Mouse (Mus musculus) urinary bladder, adult 18-20 months (tissue): ENCODE measurements at regions not wholly inside any gene's neighbourhood (a gene's known extent, or its start where the extent isn't known, plus 50 kb on each side); places are given as distances from the start of the nearest gene placed in this dataset.

ENCODE experiments used
- DNase-seq, 2 experiments: peaks; one replicate each; pipeline ENCODE4 v3.0.0; 2022; ENCODE audit warnings: low spot score in 2 of 2, mixed read lengths in 2 of 2

DNA sequence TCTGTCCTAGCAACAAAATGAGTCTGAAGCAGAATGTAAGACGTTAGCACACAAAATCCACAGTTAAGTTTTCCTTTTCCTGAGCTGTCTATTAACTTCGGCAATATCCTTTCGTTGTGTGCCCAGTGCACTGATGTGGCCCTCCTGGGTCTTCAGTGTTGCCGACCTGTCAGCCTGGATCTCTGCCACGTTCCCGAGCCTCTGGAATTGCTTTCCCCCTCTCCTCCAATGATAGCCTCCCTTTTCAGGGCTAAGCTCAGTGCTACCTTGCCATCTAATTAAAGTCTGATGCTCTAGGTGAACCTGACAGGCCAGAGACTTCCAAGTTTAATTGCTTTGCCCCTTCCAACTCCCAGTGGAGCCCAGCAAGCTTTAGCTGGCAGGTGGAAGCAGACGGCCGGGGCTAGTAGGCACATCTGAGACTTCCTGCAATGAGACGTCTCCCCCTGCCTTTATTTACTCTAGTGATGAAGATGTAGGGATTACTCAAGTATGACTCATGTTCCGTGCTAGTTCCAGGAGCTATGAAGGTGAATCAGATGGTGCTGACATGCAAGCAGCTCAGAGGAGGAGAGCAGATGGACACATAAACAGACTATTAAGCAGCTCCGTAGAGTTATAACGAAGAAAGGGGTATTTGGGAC is 894.3 kb upstream of the Car8 start:
- no peak for DNase-seq

DNA sequence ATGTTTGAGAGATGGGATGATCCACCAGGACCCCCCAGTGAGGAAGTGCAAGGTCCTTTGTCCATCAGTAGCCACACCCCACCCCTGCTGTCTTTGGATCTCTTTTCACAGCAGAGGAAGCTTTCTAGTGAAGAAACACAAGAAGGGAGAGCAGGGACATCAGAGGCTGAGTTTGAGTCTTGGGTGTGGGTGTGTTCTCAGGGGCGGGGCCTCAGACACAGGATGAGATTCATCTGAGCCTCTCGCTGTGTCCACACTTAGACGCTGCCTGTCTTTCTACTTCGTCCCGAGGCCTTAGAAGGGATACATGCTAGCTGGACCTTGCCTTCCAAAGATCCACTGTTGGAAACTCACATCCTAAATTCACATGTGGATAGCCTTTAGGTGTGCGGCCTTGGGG is 893.5 kb upstream of the Car8 start:
- DNase-seq, result no peak

DNA sequence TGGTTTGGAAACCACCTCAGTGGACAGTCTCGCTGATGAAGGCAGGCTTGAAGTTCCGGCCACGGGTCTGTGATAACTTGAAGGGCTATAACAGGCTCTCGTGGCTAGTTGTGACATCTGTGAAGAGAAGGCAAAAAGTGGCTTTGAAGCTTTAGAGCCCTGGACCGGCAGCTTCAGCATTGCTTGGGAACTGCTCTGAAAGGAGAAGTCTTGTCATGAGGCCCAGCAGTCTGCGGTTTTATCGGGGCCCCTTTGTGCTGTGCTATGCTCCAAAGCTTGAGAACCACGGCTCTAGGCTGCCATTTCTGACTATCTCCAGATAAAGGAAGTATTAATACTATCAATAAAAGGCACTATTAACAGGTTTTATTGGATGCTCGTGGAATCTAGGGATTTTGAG is 892.8 kb upstream of the Car8 start:
- DNase-seq, result no peak

DNA sequence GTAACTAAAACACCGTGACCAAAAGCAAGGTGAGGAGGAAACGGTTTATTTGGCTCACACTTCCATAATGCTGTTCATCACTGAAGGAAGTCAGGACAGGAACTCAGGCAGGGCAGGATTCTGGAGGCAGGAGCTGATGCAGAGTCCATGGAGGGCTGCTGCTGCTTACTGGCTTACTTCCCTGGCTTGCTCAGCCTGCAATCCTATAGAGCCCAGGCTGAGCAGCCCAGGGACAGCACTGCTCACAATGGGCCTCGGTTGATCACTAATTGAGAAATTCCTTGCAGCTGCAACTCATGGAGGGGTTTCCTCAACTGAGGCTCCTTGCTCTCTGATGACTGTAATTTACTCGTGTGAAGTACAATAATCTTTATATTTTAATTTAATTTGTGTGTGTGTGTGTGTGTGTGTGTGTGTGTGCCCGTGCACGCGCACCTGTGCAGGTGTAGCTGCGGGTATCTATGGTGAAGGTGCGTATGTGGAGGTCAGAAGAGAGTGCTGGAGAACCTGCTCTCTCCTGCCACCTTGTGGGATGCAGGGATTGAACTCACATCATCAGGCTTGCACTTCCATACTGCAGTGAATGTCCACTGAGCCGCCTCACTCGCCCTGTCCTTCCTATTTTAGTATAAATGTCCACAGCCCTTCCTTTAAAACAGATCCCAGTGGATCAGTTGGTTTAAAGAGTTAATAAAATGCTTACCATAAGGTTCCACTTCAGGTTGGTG is 886.6 kb upstream of the Car8 start:
- peak in 1 of 2 experiments; percentile 12 for DNase-seq

DNA sequence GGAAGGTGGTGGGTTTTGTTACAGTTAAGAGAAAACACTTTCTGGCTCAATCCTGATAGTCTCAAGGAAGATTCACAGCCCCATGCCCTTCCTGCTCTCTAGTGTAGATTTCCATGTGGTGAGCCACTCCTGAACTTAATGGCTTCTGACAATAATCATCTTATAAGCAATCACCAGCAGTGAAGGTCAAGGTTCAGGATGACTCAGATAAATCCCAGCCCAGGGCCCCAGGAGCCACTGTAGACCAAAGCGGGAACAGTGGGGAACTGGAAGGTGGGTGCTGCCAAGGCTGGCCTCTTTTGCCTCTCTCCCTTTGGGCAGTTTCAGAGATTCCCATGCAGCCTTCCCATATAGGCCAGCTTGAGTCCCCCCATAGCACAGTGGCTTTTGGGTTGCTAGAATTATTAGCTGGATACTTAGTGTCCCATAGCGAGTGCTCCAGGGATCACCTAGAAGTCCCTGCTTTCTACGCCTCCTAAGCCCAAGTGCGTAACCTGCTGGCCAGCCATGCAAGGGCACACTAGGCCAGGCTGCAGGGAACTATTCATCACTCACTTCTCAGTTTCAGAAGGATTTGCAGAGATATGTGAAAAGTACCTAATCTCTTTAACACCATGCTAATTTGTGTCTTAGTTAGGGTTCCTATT is 885.9 kb upstream of the Car8 start:
- no peak for DNase-seq

DNA sequence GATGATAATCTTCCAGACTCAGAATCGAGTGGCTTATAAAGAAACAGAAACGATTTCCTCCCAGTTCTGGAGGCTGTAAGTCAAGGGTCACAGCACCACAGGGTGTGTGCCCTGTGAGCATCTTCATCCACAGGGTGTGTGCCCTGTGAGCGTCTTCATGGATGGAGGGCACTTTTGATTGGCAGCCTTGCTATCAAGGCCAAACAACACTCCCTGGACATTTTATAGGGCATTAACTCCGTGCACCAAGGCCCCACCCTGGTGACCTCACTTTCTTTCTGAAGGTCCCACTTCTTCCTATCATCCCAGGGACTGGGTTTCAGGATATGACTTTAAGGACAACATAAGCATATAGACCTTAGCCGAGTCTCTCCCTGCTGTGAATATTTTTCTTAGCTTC is 885.3 kb upstream of the Car8 start:
- no peak for DNase-seq

DNA sequence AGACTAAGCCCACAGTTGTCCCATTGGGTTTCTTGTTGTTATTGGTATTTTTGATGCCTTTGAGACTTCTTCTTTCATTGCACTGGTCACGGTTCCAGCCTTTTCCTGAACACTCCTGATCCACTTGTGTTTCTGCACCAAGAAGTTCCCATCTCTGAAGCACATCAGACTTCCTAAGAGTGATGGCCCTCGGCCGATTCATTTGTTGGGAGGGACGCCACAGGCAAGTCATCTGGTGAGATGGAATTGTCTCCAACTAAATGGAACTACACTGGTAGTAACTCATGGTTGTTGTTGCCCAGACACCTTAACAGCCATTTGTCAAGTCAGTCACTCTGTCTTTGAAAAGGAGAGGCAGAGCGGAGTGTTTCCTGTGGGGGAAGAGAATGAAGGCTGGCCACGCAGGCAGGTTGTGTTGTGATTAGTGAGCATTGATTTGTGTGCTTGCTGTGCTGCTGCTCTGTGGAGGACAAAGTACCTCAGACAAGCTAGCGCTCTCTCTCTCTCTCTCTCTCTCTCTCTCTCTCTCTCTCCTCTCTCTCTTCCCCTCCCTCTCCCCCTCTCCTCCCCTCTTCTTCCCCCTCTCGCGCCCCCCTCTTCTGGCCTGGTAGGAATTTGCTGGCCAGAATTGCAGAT is 884.7 kb upstream of the Car8 start:
- no peak for DNase-seq

DNA sequence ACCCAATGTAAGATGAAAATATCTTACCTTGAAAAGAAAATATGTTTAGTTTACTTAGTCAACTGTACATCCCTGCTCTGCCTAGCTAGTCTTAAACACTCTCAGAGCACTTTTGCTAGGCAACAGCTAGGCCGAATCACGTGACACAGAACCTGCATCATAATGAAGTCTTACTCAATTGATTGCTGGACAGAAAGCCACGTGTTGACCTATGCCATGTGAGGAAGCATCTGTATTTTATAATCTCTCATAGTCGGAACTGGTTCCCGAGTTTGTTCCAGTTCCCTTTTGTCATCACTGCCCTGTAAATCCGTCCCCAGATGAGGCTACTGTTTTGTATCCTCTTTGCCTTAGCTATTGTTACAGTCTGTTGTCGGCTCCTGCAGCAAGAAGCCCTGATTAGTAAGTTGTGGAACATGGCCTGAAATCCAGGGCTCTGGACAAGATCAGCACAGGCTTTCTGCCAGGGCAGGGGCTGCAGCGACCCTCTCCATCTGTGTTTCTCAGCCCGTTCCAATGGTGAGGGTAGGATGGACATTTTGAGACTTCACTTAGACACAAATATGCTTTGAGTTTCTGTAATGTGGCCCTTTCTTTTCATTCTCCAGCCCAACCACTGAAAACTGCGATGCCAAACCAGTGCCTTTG is 883.9 kb upstream of the Car8 start:
- no peak for DNase-seq

DNA sequence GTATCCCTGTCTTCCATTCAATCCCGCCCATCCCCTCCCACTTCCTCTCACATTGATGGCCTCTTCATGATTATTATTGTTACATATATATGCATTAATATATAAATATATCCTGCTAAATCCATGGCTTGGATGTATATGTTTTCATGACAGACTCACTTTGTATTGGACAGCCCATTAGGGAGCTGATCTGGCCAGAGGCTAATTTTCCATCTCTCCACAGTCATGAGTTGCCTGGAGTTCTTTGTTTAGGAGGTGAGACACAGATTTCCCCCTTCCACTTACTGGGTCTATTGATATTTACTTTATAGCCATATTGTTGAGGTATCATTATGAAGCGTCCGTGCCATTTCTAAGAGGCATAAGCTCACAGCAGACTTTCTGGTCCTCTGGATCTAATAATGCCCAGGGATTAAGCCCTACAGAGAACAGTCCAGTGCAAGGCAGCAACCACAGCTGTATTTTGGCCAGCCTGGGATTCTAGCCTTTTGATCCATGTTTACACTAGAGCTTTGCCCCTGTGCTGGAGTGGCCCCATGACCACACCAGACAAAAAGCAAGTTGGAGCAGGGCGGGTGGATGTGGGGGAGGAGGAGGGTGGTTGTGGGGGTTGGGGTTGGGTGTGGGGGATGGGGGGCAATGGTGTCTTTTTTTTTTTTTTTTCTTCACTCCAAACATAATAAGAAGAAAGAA is 878.3 kb upstream of the Car8 start:
- DNase-seq, result no peak

DNA sequence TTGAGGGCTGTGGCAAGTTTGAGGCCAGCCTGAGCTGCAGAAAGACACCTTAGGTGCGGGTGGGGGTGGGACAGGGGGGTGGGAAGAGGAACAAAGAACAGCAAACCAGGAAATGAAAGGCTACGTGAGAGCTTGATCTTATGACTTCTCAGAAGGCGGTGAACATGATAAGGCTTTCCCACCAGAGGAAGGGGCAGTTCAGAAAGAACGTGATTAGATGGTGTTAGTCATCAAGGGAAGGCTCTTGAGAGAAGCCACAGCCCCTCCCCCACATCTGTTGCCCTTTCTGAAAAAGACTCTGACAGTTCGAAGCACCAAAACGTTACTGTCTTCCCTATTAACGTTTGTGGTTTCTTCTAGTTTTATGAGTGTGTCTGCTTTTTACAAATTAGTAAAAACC is 877.0 kb upstream of the Car8 start:
- DNase-seq, result no peak

DNA sequence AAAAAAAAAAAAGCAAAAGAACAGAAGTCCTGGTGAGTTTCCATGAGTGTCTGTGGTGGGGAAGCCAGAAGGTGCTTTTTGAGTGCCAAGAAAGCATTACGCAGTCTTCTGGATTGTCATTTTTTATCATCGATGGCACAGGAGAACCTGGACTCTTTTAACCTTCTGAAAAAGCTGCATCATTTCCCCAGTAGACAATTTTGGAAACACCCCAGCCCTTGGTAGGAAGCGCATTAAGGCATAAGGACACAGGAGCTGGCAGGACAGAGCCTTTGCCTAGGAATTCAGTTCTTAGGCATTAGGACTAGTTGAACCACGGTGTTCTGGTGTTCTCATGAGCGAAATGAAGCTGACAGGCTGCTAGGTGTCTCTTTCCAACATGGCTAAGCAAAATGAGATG is 875.1 kb upstream of the Car8 start:
- DNase-seq, result no peak

DNA sequence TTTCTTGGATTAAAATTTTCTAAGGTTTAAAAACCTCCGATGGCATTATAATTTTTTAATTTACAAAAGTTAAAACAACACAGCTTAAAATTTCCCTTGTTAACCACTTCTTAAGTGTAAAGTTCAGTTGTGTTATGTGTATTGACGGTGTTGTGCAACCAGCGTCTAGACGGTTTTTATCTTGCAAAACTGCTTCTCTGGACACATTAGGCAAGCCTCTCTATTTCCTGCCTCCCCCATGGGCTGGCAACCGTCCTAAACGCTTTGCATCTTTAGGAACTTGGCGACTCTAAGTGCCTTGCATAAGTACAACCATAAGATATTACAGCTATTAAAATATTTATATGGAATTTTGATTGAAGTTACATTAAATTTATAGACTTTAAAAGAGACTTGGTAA is 871.5 kb upstream of the Car8 start:
- DNase-seq, result no peak

DNA sequence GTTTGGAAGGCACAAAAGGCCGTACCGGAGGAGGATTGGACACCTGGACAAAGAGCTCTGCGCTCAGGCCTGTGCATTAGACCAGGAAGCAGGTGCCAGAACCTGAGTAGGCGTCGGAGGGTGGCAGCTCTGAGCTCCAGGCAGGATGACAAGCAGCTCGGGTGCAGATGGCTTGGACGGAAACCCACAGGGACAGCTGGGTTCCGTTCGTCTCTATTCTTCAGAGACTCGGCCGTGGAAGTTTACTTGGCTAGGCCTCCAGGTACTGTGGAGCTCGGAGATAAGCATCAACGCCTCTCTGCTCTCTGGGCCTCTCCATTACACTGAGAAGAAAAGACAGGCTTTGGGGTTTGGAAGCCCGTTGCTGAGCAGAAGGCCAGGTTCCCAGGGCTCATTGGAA is 868.5 kb upstream of the Car8 start:
- DNase-seq, result no peak

DNA sequence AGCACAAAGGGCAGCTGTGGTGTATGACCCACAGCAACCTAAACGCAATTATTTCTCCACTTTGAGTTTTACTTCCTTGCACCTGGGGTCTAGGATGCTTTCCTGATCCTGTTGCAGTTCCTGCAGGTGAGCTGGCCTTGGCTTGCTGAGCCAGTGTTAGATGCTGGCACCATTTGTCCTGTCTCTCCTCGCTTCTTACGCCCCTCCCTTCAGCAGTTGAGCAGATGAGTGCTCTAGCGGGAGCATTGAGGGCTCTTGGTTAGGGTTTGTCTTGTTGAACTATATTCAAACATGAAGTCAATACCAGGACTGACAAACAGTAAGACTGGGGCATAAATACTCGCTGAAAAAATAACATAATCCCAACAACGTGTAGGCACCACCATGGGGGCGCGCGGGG is 867.9 kb upstream of the Car8 start:
- DNase-seq, result no peak

DNA sequence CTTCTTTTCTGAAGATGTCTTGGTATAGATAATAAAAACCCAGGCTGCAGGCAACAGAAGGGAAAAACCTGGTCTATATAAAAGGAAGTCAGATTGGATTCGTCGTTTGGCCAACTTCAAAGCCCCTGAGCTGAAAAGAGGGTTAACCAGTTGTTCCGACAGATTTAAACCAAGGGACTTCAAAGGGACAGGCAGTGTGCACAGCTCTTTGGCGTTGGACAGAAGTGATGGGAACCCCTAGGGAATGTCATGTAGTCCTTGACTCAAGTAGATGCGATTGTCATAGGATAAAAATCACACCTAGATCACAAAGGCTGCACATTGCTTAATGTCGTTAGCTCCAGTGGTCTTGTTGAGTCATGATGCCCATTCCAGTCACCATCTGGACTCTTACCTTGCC is 865.8 kb upstream of the Car8 start:
- DNase-seq, result no peak

DNA sequence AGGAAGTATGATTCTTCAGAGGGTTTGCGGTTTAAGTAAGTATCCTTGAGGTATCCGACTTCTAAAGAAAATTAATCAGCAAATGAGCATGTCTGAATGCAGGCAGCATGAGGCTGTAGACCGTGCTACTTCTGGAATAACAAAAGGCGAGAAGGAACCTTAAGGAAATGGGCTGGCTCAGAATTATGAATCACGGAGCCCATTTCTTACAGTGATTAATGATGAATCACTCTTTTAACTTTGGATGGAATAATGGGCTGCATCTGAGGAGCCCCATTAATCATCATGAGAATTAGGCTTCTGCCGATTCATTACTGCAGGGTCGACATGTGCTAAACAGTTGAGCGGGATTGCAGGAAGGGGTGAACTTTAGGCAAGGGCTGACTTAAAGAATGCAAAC is 865.1 kb upstream of the Car8 start:
- no peak for DNase-seq

DNA sequence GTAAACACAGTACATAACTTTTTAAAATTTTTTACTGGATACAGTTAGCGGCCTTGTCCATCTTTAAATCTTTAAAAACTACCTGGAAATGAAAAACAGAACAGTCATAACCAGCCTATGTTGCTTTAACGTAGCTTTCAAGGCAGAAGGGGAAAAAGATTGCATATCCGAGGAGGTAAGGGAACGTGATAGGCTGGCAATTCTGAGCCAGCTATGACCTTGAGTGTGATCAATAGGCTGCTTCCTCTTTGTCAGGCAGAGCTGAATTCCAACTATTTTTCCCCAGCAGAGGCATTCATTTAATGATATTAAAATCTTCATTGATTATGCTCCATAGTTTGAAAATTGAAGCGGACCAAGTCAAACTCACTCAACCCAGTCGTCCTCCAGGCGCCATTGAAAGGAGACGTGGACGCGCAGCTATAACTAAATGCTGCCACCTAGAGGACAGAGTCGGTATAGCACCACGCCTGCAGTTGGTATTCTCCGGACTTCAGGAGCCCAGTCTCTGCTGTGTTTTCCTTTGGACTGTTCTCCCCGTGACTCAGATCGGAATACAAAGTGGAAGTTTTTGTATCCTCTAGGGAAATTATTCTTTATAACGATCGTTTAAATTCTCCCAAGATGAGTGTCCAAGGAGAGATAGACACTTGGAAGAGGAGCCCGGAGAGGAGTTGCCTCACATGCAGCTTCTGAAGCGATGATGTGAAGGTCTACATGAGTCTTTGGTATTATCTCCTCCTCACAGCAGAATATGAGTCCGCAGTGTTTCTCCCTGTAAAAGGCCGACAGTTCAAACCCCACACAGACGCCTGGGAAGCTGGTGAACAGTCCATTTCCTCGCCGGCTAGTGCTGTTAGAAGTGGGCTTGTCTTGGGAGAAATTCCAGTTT is 858.2 kb upstream of the Car8 start:
- peak; percentile 53 to 72 for DNase-seq

DNA sequence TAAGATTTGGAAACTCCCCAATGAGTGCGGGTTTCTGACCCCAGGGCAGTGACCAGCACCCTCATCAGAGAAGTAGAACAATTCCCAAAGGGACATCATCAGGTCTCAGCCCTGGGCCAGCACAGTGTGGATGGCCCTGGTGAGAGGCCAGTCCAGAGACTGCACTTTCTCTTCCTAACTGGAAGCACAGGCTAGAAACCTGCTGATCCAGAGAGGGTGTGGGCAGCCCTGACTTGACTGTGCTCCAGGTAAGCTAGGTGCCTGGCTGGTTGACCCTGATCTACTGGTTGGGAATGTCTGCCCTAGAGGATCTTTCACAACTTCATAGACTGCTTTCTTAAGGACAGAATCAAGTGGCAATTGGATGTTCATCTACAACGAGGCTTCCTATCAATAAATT is 857.4 kb upstream of the Car8 start:
- DNase-seq, result peak in 1 of 2 experiments; percentile 12

DNA sequence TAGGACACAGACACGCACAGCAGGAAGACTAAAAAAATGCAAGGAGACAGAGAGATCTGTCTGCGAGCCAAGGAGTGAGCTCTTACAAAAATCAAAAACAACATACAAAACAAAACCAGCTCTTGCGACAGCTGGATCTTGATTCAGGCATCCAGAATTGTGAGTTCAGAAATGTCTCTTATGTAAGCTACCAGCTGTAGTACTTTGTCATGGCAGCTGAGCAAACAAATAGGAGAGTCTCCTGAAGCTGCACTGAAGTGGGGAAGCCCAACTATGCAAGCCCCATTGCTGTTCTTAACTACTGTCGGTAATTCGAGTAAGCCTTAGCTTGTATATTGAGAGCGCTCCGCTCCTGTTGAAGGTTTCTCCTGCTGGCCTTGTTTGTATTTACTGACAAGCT is 856.8 kb upstream of the Car8 start:
- DNase-seq, result no peak

DNA sequence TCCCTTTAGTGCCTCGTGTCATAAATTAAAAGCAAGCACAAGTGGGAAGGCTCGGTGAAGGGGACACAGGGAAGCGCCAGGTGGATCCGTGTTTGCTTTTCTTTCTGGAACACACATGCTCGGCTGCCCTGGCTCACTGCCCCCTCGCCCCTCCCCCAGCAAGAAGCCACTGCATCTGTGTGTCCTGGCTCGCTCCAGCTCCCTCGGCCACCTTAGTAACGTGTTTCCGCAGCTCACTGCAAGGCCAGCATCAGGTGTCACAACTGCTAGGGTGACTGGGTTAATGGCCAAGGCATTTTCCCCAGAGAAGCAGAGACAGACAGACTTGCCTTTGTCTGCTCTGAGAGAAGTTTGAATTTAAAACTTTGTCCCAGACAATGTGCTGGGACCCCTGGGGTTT is 855.7 kb upstream of the Car8 start:
- DNase-seq, result no peak

DNA sequence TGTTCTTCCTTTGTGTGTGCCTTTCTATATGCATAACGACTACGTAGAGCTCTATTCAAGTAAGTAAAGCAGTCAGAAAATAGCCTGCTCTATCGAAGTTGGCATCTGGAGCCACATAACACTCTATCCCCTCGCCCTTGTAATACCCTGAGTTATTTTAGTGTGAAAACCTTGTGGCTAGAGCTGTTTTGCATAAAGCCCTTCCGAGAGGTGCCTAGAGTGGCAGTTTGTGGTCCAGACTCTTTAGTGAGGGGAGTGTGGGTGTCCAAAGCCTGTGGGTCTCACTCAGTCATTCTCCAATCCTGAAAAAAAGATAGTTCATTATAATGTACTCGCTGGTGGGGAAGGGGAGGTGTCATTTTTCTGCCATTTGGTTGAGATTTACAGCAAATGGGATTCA is 855.2 kb upstream of the Car8 start:
- no peak for DNase-seq
